Mouse (Mus musculus) frontal cortex, postnatal 10 days (tissue): ENCODE results near the gene Nfya.
"Not testable (repeated sequence)": the region's sequence is repeated elsewhere in the genome, so short reads cannot be mapped to it uniquely, and the experiment has no call there.

Experiments
- DNase-seq, 2 experiments: peaks; one replicate each; pipeline ENCODE4 v3.0.0; 2022; ENCODE audit warnings: low spot score in 2 of 2, mixed read lengths in 1 of 2

Gene Nfya

DNA sequence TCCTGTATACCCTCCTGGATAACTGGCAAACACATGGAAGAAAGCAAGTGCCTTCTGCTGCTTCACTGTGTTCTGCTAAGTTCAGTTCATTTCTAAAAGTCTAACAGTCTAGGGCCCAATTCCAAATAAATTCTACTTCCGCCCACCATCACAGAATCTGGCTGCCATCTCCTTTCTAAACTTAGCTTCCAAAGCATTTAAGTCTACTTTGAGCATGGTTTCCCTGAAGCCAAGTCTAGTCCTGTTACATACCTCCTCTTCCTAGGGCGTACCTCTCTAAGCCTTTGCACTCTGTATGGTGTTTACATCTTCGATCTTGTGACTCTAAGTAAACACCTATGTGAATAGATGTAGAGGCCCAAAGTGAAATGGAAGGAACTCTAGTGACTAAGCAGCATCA lies 17.1 kb downstream of the Nfya start:
- DNase-seq: no peak

DNA sequence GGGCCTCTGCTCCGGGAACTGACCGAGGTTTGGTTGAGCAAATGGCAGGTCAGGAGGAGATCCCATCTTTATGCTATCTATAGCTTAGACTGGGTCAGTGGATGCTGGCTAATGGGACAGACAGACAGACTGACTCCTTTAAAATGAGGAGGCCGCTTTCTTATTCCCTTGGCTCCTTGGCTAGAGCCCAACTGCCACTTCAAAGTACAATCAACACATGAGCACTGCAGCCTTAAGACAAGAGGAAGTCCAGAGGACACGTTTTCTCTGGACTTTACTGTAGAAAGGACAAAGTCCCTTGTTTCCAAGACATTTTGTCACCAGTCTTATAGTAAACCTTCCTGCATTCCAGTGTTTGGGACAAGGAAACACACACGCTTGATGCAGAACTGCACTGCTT lies 18.3 kb downstream of the Nfya start:
- DNase-seq: no peak

GRCm38 (mm10) chr17:48389442-48389841 lies 20.3 kb downstream of the Nfya start:
- DNase-seq: no peak

DNA sequence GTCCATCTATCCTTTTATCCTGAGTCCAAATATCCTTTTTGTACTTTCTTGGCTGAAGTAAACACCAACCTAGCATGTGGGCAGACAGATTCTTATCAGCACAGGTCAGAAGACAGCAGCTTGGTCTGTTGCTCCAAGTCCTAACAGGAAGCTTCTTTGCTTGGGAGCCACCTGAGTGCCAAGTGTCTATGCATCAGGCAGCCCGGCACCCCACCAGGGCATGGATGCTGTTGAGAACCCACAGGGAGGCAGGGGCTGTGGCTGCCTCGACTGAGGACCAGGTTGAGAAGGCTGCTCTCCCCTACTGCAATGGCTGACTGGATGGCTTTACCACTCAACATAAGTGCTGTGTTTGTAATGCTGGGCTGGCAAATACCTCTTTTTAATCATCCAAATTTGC lies 21.0 kb downstream of the Nfya start:
- DNase-seq: no peak

- no peak for DNase-seq
These were observed 23.8 kb downstream of the Nfya start for GRCm38 (mm10) chr17:48385786-48386461.

DNA sequence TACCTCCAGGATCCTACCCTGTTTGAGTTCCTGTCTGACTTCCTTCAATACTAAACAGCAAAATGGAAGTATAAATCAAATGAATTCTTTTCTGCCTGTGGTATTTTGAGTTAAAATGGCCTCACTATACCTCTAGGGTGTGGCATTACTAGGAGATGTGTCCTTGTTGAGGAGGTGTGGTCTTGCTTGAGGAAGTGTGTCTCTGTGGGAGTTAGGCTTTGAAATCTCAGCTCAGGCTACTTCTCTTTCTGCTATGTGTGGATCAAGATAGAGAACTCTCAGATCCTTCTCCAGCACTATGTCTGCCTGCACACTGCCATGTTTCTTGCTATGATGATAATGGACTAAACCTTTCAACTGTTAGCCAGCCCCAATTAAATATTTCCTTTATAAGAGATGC lies 30.7 kb downstream of the Nfya start:
- DNase-seq: no peak

- DNase-seq: no peak
These were observed 33.6 kb downstream of the Nfya start for GRCm38 (mm10) chr17:48376102-48376501.

DNA sequence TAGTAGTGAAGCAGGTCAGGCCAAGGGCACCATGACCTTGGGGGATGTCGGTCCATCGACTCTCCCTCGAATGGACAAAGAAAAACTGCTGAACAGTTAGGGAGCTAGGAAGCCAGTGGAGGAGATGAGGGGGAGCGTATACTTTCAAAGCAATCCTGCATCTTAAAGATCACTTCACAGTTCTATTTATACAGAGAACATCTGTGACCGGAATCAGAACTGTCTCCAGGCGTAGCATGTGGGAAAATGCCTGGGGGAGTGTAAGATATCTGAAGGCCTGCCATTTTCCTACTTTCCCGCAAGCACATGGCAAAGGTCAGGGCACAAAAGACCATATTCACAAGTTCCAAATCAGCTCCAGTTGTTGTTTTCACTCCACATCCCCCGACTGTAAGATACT lies 36.7 kb downstream of the Nfya start:
- DNase-seq: no peak

- no peak for DNase-seq
These were observed 38.1 kb downstream of the Nfya start for GRCm38 (mm10) chr17:48371621-48372020.

GRCm38 (mm10) chr17:48366806-48367205 lies 42.9 kb downstream of the Nfya start:
- DNase-seq: no peak

GRCm38 (mm10) chr17:48365511-48366155 lies 44.1 kb downstream of the Nfya start:
- DNase-seq: no peak

GRCm38 (mm10) chr17:48363421-48363965 lies 46.2 kb downstream of the Nfya start:
- DNase-seq: no peak

DNA sequence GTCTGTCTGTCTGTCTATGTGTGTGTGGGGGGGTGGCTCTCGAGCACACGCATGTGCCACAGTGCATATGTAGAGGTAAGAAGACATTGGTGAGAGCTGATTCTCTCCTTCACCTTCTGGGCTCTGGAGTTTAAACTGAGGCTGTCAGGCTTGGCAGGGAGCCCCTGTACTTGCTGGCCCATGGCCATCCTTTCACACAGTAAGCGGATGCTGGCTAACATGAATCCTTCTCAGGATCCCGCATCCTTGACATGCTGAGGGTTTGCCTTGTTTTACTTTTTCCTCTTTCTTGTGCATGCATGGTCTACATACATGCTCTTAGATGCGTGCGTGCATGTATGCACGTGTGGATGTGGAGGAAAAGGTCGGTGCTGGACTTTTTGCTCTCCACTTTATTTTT lies 46.7 kb downstream of the Nfya start:
- DNase-seq: peak in 1 of 2 experiments; percentile 54

GRCm38 (mm10) chr17:48362346-48362745 lies 47.4 kb downstream of the Nfya start:
- no peak for DNase-seq

- DNase-seq: no peak
These were observed 49.2 kb downstream of the Nfya start for GRCm38 (mm10) chr17:48360462-48360861.

- DNase-seq: no peak
These were observed 50.1 kb downstream of the Nfya start, which contains the start of gene Treml1 for GRCm38 (mm10) chr17:48359616-48360015. Gene Treml1, plus strand, starts transcription at chr17:48359916.

GRCm38 (mm10) chr17:48357892-48358291 lies 51.8 kb downstream of the Nfya start:
- DNase-seq: no peak

GRCm38 (mm10) chr17:48355822-48356221 lies 53.9 kb downstream of the Nfya start:
- no peak for DNase-seq

DNA sequence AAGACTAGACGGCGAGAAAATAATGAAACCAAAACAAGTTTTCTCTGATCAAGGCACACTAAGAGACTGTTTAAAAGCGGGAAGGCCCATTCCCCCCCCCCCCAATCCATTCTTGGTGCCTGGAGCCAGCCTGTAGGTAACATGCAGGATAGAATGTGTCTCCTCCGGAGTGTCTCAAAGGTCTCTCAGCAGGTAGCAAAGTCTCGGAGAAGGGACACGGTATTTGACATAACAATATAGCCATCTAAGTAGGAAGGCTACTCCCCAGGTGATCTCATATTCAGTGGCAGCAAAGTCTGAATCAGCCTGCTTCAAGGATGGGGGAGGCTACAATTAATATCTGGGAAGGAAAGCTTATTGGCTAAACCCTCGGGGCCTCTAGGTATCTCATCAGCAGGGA lies 56.7 kb downstream of the Nfya start:
- not testable (repeated sequence) for DNase-seq

- no peak for DNase-seq
These were observed 59.0 kb downstream of the Nfya start for GRCm38 (mm10) chr17:48350681-48351193.

DNA sequence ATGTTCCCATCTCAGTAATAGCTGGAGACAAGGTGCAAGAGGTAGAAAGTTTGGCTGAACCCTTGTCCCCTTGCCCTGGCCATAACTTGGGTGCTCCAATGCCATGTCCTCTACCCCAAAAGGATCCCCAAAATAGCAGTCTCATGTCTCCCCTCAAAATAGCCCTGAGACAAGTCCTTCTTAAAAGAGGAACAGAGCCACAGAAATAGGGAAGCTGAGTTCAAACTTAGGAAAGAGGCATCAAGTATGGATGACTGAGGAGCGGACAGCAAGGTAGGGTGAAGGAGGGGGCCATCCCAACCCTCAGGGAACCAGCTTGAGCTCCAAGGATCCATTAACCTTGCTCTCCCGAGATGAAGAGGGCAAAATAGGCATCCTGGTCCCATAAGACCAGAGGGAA lies 62.4 kb downstream of the Nfya start:
- DNase-seq: no peak

DNA sequence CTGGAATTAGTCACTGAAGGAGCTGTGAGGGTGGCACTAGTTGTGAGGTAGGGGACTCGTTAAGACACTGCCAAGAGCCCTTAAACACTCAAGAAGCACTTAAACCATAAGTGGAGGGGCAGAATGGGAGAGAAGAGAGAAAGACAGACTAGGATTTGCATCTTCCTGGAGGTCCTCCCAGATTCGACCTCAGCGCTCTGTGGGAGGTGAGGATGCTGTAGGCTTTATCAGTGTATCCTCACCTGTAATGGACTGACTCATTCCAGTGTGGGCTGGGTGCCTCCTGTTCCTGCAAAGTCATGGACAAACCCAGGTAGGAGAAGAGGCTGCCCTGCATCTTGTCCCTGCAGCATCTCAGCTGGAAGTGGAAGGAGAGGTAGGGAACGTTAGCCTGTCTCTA lies 62.9 kb downstream of the Nfya start:
- DNase-seq: no peak

GRCm38 (mm10) chr17:48346231-48346630 lies 63.5 kb downstream of the Nfya start, which contains the start of gene Trem2:
Gene Trem2, plus strand, starts transcription at chr17:48346401.
- DNase-seq: no peak
